Mouse (Mus musculus) layer of hippocampus, postnatal 36 days (tissue): Measurements from ENCODE around the gene 1700123L14Rik. TPM values are rescaled to one million over a fixed set of nuclear protein-coding genes. Genes with fewer than 3 reads are reported as not detected.
"Not testable (repeated sequence)": the region's sequence is repeated elsewhere in the genome, so short reads cannot be mapped to it uniquely, and the experiment has no call there.

Experiments used
- DNase-seq, 2 experiments: peaks; one replicate each; pipeline ENCODE4 v3.0.0; 2022
- total RNA-seq, 2 experiments: library from RNA; stranded (reverse); gene quantifications; 2 replicates each; pipeline ENCODE4 v1.2.3; 2021

1700123L14Rik gene
- total RNA-seq = not detected

DNA sequence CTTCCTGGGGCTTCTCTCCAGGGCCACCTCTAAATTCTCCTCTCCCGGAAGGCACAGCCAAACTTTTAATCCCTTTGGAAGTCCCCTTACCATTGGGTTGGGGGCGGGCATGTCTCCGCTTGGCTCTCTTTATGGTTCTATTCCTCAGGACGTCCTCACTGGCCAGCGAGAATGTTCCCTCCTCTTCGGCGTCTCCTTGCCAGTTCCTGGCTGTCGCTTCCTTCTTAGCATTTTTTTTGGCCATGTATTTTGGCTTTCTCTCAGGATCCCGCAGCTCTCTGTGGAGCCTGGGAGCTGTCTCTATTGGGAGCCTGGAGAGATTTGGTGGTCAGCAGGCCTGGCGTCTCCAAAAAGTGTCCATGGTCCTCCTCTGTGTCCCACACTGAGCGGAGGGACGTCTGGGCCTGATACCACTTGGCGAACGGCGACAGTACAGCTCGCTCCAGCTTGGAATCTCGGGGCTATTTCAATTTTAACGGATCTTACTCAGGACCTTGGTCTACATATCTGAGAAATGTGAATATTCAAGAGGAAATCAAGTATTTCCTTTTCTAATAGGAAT is at the start of gene 1700123L14Rik:
Gene 1700123L14Rik, minus strand, starts transcription at position 426 of the 562 bp plus-strand sequence.
- peak in 1 of 2 experiments; percentile 5 for DNase-seq

DNA sequence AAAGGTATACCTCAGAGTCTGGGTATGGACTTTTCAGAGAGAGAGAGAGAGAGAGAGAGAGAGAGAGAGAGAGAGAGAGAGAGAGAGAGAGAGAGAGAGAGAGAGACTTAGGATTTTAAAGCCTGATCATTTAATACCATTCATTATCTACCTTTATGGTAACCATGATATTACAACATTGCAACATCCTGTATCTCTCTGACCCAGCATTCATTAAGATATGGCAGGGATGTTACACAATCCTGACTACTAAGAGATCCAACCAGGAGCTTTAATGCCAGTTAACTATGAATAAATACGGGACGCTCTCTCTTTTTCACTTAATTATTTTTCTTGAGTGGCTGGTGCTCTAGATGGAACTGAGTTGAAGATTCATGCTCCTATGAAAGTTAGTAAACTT is 39.4 kb upstream of the 1700123L14Rik start:
- no peak for DNase-seq

DNA sequence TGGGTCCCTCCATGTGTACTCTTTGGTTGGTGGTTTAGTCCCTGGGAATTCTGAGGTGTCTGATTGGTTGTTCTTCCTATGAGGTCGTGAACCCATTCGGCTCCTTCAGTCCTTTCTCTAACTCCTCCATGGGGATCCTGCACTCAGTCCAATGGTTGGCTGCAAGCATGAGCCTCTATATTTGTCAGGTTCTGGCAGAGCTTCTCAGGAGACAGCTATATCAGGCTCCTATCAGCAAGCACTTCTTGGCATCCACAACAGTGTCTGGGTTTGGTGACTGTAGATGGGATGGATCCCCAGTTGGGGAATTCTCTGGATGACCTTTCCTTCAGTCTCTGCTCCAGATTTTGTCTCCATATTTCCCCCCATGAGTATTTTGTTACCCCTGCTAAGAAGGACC is 32.9 kb upstream of the 1700123L14Rik start:
- DNase-seq = not testable (repeated sequence)

DNA sequence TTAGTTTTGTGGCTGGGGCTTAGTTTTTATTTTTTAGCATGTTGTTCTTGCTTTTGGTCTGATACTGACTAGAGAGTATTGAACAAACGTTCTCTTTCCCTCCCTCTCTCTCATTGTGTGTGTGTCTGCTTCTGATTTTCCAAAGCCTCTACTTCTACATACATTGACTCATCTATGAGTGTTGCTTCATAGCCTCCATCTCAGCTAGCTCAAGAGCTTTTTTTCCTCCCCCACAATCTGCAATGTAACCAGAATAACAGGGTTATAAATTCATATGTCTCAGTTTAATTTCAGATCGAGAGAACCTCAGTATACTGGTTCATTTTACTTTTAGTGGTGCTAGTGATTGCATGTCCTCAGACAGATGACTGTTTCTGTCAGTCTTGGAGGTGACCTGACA is 20.5 kb upstream of the 1700123L14Rik start:
- no peak for DNase-seq

DNA sequence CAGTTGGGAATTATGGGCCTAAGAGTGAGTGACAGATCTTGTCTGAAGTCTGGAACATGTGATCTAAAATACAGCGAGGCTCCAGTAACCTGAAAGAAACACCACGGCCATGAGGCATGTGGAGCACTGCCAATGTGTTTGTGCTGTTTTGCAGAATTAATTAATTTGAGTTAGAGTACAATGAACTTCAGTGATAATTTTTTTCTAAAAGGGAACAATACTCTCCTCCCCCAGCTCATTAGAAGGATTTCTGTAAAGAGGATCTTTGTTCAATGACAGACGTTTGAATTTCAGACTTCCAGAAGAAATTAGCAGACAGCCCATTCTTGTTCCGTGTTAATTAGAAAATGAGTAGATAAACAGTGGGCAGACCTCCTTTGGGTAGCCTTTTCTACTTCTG is 17.3 kb upstream of the 1700123L14Rik start:
- no peak for DNase-seq

DNA sequence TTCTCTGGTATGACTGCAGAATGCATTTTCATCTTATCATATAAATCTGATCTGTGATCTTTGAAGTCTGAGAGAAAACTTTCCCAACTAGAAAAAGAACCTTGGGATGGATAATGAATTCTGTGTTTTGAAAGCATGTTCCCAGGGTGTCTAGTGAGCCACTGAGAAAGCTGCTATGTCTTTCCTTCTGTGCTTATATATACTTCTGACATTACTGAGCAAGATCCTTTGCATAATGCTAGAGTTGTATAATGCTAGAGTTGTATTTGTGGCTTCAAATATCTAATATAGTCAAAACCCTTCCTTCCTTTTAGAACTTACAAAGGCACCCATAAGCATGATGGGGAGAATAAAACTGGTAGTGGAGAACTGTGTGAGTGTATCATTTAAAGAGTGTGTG is 12.5 kb upstream of the 1700123L14Rik start:
- no peak for DNase-seq

DNA sequence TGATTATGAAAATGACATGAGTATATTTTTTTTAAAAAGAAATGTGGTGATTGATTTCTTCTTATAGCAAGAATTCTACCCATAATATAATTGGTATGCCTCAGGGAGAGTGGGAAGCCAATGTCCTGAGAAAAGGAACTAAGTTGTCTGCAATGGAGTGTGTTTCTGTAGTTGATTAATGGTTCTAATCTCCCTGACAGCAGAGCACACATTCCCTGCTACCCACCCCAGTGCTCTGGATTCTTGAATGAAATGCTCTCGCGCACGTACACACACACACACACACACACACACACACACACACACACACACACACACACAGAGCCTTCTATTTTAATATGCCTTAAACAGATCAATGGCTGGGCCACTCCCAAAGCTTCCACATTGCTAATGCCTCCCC is 7.6 kb upstream of the 1700123L14Rik start:
- no peak for DNase-seq

DNA sequence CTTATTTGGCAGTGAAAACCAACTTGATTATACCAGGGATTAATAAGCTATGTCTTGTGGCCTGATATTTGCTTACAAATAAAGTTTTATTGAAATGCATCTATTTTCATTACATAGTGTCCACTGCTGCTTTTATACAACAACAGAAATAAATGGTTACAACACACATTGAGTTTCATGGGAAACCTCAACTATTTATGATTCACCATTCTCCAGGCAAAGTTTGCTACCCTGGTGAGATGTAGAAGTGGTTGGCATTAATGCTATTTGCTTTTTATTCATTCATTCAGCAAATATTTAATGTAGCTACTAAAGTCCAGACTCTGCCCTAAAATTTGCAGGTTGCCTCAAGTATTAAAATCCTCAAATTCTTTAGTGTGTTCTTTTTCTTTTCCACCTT is 988 bp upstream of the 1700123L14Rik start:
- no peak for DNase-seq

DNA sequence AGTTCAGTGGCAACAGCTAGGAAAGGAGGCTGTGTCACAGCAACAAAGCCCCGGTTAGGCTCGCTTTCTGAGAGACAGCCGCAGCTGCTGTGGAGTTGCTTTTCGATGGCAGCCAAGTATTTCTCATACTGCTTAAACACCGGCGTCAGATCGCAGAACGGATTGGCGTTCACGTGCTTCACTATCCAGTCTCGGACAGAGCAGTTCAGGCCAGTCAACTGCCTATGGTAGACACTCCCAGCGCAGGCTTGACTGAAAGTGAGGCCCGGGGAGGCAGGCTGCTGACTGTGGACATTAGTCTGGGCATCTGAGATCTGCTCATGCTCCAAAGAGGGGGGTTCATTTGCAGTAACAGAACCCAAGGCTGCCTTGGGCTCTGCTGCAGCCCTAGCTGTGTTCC is 640 bp downstream of the 1700123L14Rik start:
- peak; percentile 11 to 12 for DNase-seq

DNA sequence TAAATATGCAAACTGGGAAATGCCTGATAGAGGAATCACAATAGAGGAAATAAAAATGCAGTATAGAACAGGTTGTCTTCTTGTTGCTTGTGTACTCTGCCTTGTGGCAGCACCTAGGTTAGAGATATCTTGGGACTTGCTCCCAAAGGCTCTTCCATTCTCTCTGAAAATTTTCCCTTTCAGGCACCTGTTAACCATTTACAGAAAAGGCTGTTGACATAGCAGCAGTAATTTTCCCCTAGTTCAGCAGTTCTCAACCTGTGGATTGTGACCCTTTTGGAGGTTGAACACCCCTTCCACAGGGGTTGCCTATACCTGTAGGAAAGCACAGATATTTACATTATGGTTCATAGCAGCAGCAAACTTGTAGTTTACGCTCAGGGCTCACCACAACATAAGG is 22.7 kb downstream of the 1700123L14Rik start:
- no peak for DNase-seq

DNA sequence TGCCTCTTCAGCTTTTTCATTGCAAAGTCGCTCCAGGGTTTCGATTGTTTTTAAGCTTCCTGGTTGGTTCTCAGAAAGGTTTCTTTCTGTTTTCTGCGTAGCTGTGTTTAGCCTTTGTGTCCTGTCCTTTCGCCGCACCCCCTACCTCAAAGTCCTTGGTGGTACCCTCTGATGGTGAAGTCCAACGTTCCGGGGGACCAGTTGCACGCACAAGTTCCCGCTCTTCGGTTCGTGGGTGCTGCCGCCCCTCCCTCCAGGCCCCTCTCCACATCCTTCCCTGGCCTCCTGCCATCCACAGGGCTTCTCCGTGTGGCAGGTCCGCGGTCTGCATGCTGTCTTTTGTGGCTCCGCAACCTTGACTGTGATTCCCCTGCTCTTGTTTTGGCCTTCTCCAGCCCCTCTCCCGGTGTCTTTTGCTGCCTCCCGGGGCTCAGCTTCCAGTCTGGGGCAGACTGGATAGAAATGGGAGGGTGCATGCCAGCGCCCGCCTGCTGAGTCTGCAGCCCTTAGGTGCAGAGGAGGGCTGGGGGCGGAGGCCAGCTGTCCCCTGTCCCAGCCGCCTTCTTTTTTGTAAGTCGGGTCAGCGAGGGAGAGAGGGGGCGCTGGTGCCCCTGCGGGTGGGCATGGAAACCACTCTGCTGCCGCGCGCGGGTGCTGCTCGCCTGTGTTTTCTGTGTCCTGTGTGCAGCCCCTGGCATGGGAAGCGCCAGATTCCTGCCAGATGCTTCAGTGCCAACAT is 49.3 kb downstream of the 1700123L14Rik start:
- DNase-seq = peak; percentile 67 to 76

DNA sequence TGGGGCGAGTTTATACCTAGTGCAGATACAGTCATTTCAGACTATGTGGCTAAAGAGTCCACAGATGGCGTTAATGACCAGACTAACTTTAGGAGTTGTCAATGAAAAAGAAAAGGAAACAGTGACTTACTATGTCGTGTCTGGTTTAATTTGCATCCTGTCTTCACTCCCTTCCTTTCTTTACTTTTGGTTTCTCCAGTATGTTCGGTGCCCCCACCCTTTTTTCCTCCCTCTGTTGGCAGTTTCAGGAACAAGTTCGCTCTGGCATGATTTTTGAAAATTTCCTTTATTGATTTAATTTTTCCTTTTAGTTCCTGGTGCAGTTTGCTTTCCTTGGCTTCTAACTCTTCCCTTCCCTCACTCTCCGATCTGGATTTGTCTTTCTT is 49.9 kb downstream of the 1700123L14Rik start:
- DNase-seq = no peak

Other genes starting within 250 kb of the 1700123L14Rik start
- gene Fam19a1, start 53.1 kb downstream of the 1700123L14Rik start, total RNA-seq = 10 to 100 TPM; 68.1 to 70.5 TPM